Mouse (Mus musculus) cortical plate, adult 2 months (tissue): ENCODE data around the gene Stox1.

Experiments
- CTCF ChIP-seq: fragments of 200-500 bp; IDR thresholded peaks from 2 replicates; pipeline ENCODE4 v1.5.1; 2011; ENCODE audit warnings: mild to moderate bottlenecking, control low read depth, low read length; ENCODE audit not compliant: insufficient read depth; ENCODE audit errors: extremely low read depth
- POLR2A ChIP-seq: fragments of 200-500 bp; IDR thresholded peaks from 2 replicates; pipeline ENCODE4 v1.6.1; 2011; ENCODE audit warnings: mild to moderate bottlenecking, low read length, control low read depth; ENCODE audit not compliant: insufficient read depth; ENCODE audit errors: extremely low read depth

DNA sequence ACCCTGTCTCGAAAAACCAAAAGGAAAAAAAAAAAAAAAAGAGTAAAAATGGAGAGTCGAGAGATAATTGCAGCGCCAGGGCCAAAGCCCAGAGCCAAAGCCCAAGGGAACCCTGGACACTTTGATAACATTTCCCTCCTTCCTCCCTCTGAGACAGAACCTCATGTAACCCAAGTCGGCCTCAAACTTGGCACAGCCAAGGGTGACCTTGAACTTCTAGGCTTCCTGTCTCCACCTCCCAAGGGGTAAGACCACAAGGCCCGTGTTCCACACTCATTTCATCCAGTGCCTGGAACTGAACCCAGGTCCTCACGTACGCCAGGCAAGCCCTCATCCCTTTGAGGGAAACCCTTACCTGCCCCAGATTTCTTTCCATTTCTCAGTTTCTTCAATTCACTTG, 69.2 kb downstream of the Stox1 start:
- no peak for TF ChIP-seq POLR2A
- TF ChIP-seq CTCF = no peak
